Mouse (Mus musculus) ES-E14 (cell line): ENCODE measurements around the gene Ptprn2.

ENCODE experiments used
- CHD2 ChIP-seq: IDR thresholded peaks from 2 replicates; pipeline ENCODE4 v1.6.1; 2014; ENCODE audit warnings: mild to moderate bottlenecking, low read depth, low read length, inconsistent platforms
- HCFC1 ChIP-seq: IDR thresholded peaks from 2 replicates; pipeline ENCODE4 v1.6.1; 2012; ENCODE audit warnings: low read length, inconsistent platforms, borderline replicate concordance; ENCODE audit not compliant: insufficient read depth
- MAFK ChIP-seq: IDR thresholded peaks from 2 replicates; pipeline ENCODE4 v1.6.1; 2014; ENCODE audit warnings: mild to moderate bottlenecking, low read depth, low read length, inconsistent platforms; ENCODE audit not compliant: insufficient read depth
- ZC3H11A ChIP-seq: IDR thresholded peaks from 2 replicates; pipeline ENCODE4 v1.6.1; 2012; ENCODE audit warnings: low read depth, mild to moderate bottlenecking, inconsistent platforms, low read length, borderline replicate concordance

DNA sequence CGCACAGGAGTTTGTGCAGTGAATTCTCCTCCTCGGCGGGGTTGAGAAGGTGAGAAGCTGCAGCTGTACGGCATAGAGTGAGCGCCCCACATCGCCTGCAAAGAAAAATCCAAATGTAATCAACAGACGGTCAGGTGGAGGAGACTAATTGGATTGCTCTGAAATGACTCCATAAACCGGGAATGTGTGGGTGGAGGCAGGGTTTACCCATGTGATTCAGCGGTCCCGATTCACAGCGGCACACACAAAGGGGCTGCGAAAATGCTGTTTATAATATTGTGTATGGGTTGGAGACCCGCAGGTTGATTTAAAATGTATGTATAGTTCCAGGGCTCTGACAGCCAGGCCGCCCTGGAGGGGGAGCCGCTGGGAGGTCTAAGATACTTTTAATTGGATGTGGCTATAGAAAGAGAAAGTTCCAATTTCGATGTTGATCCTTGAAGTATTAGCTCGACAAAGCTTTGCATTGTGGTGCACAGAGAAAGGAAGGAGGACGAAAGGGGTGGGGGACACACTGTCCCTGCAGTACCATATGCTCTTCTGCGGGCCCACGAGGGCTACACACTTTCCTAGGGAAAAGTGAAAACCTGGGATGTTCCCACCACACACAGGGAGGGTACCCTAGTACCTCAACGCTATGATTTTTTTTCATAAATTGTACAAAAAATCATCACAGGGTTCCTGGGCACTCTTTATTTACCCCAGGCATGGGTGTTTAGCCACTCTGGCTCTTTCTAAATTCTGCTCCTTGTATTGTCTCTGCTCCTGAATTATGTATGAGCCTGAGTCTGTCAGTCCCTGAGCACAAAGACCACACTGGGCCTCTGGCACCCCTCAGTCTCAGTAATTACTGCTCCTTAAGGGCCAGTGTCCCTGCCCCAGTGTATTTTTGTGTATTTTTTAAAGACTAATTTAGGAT, 568.6 kb downstream of the Ptprn2 start:
- TF ChIP-seq ZC3H11A (no peak), CHD2 (no peak), MAFK (no peak), HCFC1 (no peak)
